Mouse (Mus musculus) heart, embryonic 13.5 days (tissue): Measurements from ENCODE around the gene Hal. TPM values are rescaled to one million over a fixed set of nuclear protein-coding genes. Genes with fewer than 3 reads are reported as not detected.

Source experiments
- ATAC-seq: fragments of 200-750 bp; cut with Nextera tagmentation; 2 replicates; pipeline ENCODE4 v1.8.0; 2017; ENCODE audit warnings: moderate TSS enrichment; ENCODE audit not compliant: insufficient number of reproducible peaks, low FRiP score, low TSS enrichment; ENCODE audit errors: extremely low read depth
- H3K27ac ChIP-seq: fragments of 300-500 bp; sonication (generic); replicated peaks from 2 replicates; pipeline ENCODE4 v1.5.1; 2015; ENCODE audit warnings: moderate library complexity, mild to moderate bottlenecking, inconsistent platforms
- H3K27me3 ChIP-seq: fragments of 300-500 bp; sonication (generic); replicated peaks from 2 replicates; pipeline ENCODE4 v1.6.1; 2015; ENCODE audit warnings: mild to moderate bottlenecking, inconsistent platforms
- H3K36me3 ChIP-seq: fragments of 300-500 bp; sonication (generic); 2 replicates; pipeline ENCODE4 v1.6.1; 2015; ENCODE audit warnings: mild to moderate bottlenecking, inconsistent platforms
- H3K4me1 ChIP-seq: fragments of 300-500 bp; sonication (generic); 2 replicates; pipeline ENCODE4 v1.6.1; 2015; ENCODE audit warnings: inconsistent platforms
- H3K4me2 ChIP-seq: fragments of 300-500 bp; sonication (generic); 2 replicates; pipeline ENCODE4 v1.6.1; 2015; ENCODE audit warnings: inconsistent platforms, mild to moderate bottlenecking, moderate library complexity
- H3K4me3 ChIP-seq: fragments of 300-500 bp; sonication (generic); 2 replicates; pipeline ENCODE4 v1.5.1; 2015; ENCODE audit warnings: moderate library complexity, mild to moderate bottlenecking, inconsistent platforms
- H3K9ac ChIP-seq: fragments of 300-500 bp; sonication (generic); 2 replicates; pipeline ENCODE4 v1.6.1; 2015; ENCODE audit warnings: inconsistent platforms, mild to moderate bottlenecking, moderate library complexity
- H3K9me3 ChIP-seq: fragments of 300-500 bp; sonication (generic); 2 replicates; pipeline ENCODE4 v1.6.1; 2016; ENCODE audit warnings: inconsistent platforms
- WGBS: fragments of 180-500 bp; shearing (Covaris S2); methylation state at CpG from one replicate; pipeline ENCODE4 v1.1.7; 2015; ENCODE audit warnings: mixed read lengths; 5-methylcytosine and 5-hydroxymethylcytosine counted together
- polyA plus RNA-seq: library from polyadenylated mRNA; unstranded; fragments of >200 nt; fragmentation: Nextera tagmentation; extraction: Ambion mirVana; gene quantifications from 2 replicates; pipeline ENCODE4 v1.2.1, GENCODE M21; 2015

Hal gene
- polyA plus RNA-seq, 1 experiment from 2014 or later = 0.12 TPM

GRCm38 (mm10) chr10:93471415-93471814, 17.2 kb upstream of the Hal start:
- no peak for ATAC-seq
- Histone ChIP-seq H3K4me3 (no peak overlapping the region), H3K9me3 (no peaks in the 10 kb centered on the region), H3K4me2 (no peak overlapping the region), H3K27ac (no peak overlapping the region), H3K4me1 (no peaks in the 10 kb centered on the region), H3K36me3 (peaks cover 93% of the 10 kb centered on the region), H3K27me3 (no peaks in the 10 kb centered on the region), H3K9ac (no peak overlapping the region)
- 63% methylated on average over 11 of the region's 11 CpGs for WGBS

- Histone ChIP-seq H3K27me3 (peaks cover 9% of the 10 kb centered on the region; the same call in 1 of the 2 replicates), H3K4me1 (no peaks in the 10 kb centered on the region), H3K4me3 (no peak overlapping the region), H3K4me2 (no peak overlapping the region), H3K9ac (no peak overlapping the region), H3K36me3 (peaks cover 62% of the 10 kb centered on the region), H3K9me3 (no peaks in the 10 kb centered on the region), H3K27ac (no peak overlapping the region)
- 69% methylated on average over 8 of the region's 8 CpGs for WGBS
- no peak for ATAC-seq
Observed at GRCm38 (mm10) chr10:93484511-93484910, 4.1 kb upstream of the Hal start.

GRCm38 (mm10) chr10:93485055-93485691, 3.4 kb upstream of the Hal start:
- Histone ChIP-seq H3K36me3 (peaks cover 56% of the 10 kb centered on the region), H3K9ac (no peak overlapping the region), H3K4me1 (no peaks in the 10 kb centered on the region), H3K4me2 (no peak overlapping the region), H3K27ac (no peak overlapping the region), H3K9me3 (no peaks in the 10 kb centered on the region), H3K4me3 (no peak overlapping the region), H3K27me3 (peaks cover 12% of the 10 kb centered on the region; the same call in 1 of the 2 replicates)
- 74% methylated on average over 8 of the region's 8 CpGs for WGBS
- no peak for ATAC-seq

- Histone ChIP-seq H3K36me3 (peaks cover 41% of the 10 kb centered on the region), H3K27ac (no peak overlapping the region), H3K9ac (no peak overlapping the region), H3K4me2 (no peak overlapping the region), H3K4me3 (no peak overlapping the region), H3K4me1 (no peaks in the 10 kb centered on the region), H3K27me3 (peaks cover 19% of the 10 kb centered on the region), H3K9me3 (no peaks in the 10 kb centered on the region)
- ATAC-seq = no peak
- 24% methylated on average over 4 of the region's 4 CpGs for WGBS
Observed at GRCm38 (mm10) chr10:93486622-93487021, 1.9 kb upstream of the Hal start.

DNA sequence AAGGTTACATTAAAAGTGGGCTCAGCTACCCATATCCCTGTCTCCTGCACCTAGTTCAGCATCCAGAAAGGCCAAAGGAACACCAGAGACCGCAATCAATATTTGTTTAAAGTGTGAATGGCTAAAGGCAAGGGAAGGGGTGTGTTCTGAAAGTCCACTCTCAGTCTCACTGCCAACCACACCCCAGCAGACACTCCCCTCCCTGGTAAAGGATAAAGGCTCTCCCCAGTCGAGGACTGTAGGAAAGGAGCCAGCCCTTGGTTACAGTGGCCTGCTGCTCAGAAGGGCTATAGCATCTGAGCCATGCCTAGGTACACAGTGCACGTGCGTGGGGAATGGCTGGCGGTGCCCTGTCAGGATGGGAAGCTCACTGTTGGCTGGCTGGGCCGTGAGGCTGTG, 259 bp downstream of the Hal start:
- Histone ChIP-seq H3K4me3 (no peak overlapping the region), H3K9ac (no peak overlapping the region), H3K4me2 (no peak overlapping the region), H3K27ac (no peak overlapping the region), H3K36me3 (peaks cover 19% of the 10 kb centered on the region), H3K9me3 (no peaks in the 10 kb centered on the region), H3K4me1 (no peaks in the 10 kb centered on the region), H3K27me3 (peaks cover 25% of the 10 kb centered on the region)
- 74% methylated on average over 6 of the region's 6 CpGs for WGBS
- no peak for ATAC-seq

DNA sequence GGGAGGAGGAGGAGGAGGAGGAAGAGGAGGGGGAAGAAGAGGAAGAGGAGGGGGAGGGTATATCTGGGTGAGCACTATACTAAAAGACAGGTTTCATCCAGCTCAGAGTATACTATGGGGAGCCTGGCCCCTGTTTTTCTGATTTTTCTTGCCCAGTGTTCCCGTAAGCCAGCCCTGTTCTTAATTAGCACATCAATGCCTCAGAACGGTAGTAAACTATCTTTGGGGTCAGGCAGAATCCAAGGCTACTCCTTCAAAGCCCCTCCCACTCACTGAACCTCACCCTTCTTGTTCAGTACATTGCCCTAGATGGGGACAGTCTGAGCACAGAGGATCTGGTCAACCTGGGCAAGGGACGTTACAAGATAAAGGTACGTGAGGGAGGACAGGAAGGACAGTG, 1.9 kb downstream of the Hal start:
- no peak overlapping the region for H3K27ac ChIP-seq
- peaks cover 28% of the 10 kb centered on the region for H3K27me3 ChIP-seq
- H3K9ac ChIP-seq = no peak overlapping the region
- 44% methylated on average over 4 of the region's 4 CpGs for WGBS
- H3K4me2 ChIP-seq = no peak overlapping the region
- ATAC-seq = no peak
- peaks cover 4% of the 10 kb centered on the region for H3K36me3 ChIP-seq
- H3K9me3 ChIP-seq = no peaks in the 10 kb centered on the region
- H3K4me3 ChIP-seq = no peak overlapping the region
- H3K4me1 ChIP-seq = no peaks in the 10 kb centered on the region

GRCm38 (mm10) chr10:93500864-93501263, 12.3 kb downstream of the Hal start:
- WGBS = 65% methylated on average over 10 of the region's 10 CpGs
- H3K4me3 ChIP-seq = no peak overlapping the region
- no peaks in the 10 kb centered on the region for H3K27me3 ChIP-seq
- no peak overlapping the region for H3K9ac ChIP-seq
- no peaks in the 10 kb centered on the region for H3K36me3 ChIP-seq
- no peak overlapping the region for H3K27ac ChIP-seq
- H3K4me1 ChIP-seq = no peaks in the 10 kb centered on the region
- no peak for ATAC-seq
- H3K4me2 ChIP-seq = no peak overlapping the region
- no peaks in the 10 kb centered on the region for H3K9me3 ChIP-seq

GRCm38 (mm10) chr10:93501346-93501745, 12.8 kb downstream of the Hal start:
- H3K4me3 ChIP-seq = no peak overlapping the region
- H3K4me1 ChIP-seq = no peaks in the 10 kb centered on the region
- no peak overlapping the region for H3K9ac ChIP-seq
- 71% methylated on average over 10 of the region's 10 CpGs for WGBS
- H3K36me3 ChIP-seq = no peaks in the 10 kb centered on the region
- H3K27me3 ChIP-seq = no peaks in the 10 kb centered on the region
- no peaks in the 10 kb centered on the region for H3K9me3 ChIP-seq
- no peak overlapping the region for H3K27ac ChIP-seq
- no peak for ATAC-seq
- no peak overlapping the region for H3K4me2 ChIP-seq

GRCm38 (mm10) chr10:93508383-93508970, 19.9 kb downstream of the Hal start:
- WGBS = 72% methylated on average over 7 of the region's 7 CpGs
- H3K4me1 ChIP-seq = no peaks in the 10 kb centered on the region
- ATAC-seq = no peak

DNA sequence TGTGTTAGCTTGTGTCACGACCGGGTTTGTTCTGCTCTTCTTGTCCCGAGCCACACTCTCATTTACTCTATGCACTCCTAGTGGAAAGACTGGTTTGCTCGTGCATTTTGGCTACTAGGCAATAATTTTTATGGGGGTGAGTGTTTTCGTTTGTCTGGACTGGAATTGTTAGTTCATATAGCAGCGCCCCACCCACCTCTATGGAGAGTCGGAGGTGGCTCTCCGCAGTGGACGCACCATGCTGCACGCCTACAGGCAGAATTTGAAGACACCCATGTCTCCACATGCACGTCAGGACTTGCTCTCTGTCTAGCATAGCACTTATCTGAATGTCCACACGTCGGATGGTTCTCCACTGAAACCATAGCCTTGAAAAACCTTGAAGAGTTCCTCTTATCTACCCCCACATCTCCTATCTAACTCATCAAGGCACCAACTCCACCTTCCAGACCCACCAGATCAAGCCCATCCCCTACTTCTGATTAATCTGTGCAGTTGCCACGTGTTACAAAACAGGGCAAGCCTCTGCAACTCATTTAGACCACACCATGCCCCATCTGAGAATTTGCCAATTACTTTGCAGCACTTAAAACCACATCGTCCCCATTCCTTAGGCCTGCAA, 21.1 kb downstream of the Hal start:
- Histone ChIP-seq H3K4me3 (no peak overlapping the region), H3K9ac (no peak overlapping the region), H3K9me3 (no peaks in the 10 kb centered on the region), H3K4me1 (no peaks in the 10 kb centered on the region), H3K27ac (no peak overlapping the region), H3K36me3 (no peaks in the 10 kb centered on the region), H3K4me2 (no peak overlapping the region), H3K27me3 (no peaks in the 10 kb centered on the region)
- WGBS = 81% methylated on average over 15 of the region's 15 CpGs
- ATAC-seq = no peak

More at GRCm38 (mm10) chr10:93508383-93508970, 19.9 kb downstream of the Hal start:
- H3K27ac ChIP-seq = no peak overlapping the region
- H3K27me3 ChIP-seq = no peaks in the 10 kb centered on the region
- no peaks in the 10 kb centered on the region for H3K36me3 ChIP-seq
- no peak overlapping the region for H3K9ac ChIP-seq
- H3K4me2 ChIP-seq = no peak overlapping the region
- H3K4me3 ChIP-seq = no peak overlapping the region
- H3K9me3 ChIP-seq = no peaks in the 10 kb centered on the region

GRCm38 (mm10) chr10:93515419-93515818, 26.9 kb downstream of the Hal start:
- WGBS = 39% methylated on average over 1 of the region's 1 CpGs
- no peaks in the 10 kb centered on the region for H3K9me3 ChIP-seq
- no peaks in the 10 kb centered on the region for H3K4me1 ChIP-seq

DNA sequence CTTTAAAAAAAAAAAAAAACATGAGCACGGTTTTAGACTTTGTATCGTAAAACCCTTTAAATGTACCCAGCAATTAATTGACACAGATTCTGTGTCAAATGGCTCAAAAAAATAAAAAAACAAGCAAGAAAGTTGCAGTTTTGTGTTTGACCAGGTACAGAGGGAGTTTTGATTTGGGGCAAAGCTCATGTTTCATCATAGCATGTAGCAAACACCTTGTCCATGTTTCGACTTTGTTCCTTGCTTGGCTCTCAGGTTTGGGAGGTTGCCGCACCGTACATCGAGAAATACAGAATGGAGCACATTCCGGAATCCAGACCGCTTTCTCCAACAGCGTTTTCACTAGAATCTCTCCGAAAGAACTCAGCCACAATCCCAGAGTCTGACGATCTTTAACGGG, 27.4 kb downstream of the Hal start:
- no peak overlapping the region for H3K4me3 ChIP-seq
- no peak for ATAC-seq
- no peaks in the 10 kb centered on the region for H3K27me3 ChIP-seq
- H3K9me3 ChIP-seq = no peaks in the 10 kb centered on the region
- no peak overlapping the region for H3K4me2 ChIP-seq
- no peak overlapping the region for H3K9ac ChIP-seq
- no peak overlapping the region for H3K27ac ChIP-seq
- H3K4me1 ChIP-seq = no peaks in the 10 kb centered on the region
- WGBS = 82% methylated on average over 12 of the region's 12 CpGs
- H3K36me3 ChIP-seq = no peaks in the 10 kb centered on the region

More at GRCm38 (mm10) chr10:93515419-93515818, 26.9 kb downstream of the Hal start:
- no peak overlapping the region for H3K27ac ChIP-seq
- no peaks in the 10 kb centered on the region for H3K36me3 ChIP-seq
- no peak for ATAC-seq
- no peak overlapping the region for H3K9ac ChIP-seq
- H3K4me3 ChIP-seq = no peak overlapping the region
- H3K27me3 ChIP-seq = no peaks in the 10 kb centered on the region
- H3K4me2 ChIP-seq = no peak overlapping the region
